Mouse (Mus musculus) cerebellum, adult 8-10 months (tissue): Measurements from ENCODE around the gene Ets1.

Experiments used
- DNase-seq: peaks from one replicate; pipeline ENCODE4 v3.0.0; 2022

Ets1 gene

DNA sequence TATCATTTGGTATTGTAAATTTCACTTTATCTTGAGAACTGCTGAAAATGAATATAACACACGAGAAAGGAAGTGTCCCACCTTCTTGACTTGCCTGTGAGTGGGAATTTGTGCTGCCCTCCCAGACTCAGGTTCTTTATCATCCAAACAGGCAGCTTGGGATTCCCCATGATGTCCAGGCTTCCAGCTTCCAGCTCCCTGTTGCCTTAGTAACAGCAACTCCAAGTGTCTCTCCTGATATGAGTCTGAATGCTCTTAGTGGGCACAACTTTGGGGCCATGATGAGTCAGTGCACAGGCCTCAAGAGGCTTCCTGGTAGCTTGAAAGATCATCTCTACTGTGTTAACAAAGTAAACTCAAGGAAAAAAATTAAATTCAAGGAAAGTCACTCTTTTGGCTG is 142.8 kb downstream of the Ets1 start:
- DNase-seq: no peak

DNA sequence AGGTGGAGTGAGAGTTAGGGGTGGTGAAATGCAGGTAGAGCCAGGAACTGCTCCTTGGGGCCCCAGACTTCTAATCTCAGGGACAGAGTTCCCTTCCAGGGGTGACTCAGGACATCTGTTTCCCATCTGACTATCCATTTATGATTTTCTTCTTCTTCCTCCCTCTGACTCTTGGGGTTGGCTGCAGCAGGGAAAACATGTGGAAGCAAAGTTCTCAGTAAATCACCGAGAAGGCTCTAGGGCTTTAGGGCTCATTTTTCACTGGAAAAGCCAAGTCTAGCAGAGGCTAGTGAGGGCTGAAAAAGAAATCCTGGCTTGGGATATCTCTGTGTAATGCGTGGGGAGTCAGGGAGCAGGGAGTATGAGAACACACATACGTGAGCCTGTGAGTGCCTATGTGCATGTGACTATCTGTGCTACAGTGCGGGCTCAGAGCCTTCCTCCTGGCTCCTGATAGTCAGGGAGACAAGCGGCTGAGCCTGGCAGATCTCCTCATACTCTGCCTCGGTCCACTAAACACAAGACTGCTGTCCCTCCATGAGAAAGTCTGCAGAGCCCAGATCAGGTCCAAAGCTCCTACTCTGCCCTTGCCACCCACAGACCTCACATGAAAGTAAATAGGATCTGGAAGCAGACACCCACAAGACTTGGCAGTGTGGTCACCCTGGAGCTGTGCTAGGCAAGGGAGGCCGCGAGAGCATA is 146.5 kb downstream of the Ets1 start:
- no peak for DNase-seq

DNA sequence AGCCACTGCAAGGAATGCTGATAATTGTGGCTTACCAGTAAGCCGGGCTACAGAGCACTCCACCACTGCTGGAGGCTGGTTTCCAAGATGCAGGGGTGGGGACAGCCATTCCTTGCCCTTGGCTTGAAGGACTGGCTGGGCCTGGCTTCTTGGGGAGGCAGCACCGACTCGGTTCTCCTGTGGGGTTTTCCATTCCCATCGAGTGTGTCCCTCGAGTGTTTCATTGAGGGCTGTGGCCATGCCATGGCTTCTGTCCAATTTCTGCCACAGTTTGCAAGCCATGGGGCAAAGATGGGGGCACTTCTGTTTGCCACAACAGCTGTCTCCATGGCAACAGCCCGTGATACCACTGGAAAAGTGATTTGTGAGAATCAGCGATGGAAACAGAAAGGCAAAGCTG is 151.1 kb downstream of the Ets1 start:
- no peak for DNase-seq

DNA sequence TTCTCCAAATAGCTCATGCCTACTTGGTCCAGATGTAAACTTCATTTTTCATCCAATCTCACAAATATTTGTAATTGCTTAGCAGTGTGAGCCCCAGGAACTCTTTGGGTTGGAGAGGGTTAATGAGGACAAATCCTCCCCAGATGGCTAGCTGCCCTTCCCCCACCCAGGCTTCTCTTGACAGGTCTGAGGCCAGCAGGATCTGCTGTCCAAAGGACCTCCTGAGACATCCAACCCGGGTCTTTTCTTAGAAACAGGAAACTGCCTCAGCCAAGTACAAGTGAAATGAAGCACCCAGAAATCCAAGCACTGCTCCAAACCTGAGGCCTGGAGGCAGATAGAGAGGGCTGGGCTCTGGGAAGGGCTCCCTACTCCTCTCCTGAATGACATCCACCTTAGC is 151.6 kb downstream of the Ets1 start:
- DNase-seq: no peak

DNA sequence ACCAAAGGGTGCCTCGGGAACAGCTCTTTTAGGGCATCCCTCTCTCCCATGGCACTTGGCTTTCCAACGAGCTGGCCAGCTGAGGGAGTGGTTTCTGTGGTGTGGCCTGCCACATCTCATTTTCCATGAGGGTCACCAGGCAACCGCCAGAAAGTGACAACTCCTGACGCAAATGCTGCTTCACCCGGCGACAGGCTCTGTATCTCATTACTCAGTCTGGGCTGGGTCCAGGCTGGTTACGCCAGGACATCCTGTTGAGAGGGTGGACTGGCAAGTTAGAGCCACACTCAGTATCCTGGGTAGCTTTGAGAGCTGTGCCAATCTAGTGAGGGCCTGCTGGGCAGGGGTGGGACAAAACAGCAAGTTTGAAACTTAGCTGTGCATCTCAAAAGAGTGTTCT is 153.3 kb downstream of the Ets1 start:
- no peak for DNase-seq

DNA sequence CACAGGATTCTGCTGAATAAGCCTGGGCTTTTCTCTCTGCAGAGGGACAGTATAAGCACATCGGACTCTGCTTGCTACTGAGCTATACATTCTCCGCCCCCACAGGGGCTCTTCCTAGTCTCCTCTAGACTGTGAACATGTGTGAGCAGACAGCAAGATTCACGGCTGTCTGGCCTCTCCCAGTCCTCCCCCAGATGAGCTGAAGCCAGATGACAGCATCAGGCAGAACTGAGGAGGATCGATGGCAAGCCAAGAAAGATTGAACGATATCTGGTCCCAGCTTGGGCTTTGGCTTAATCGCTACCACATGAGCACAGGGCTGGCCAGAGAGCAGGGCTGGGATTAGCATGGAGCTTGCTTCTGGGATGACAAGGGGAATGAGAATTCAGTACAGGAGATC is 155.7 kb downstream of the Ets1 start:
- no peak for DNase-seq

DNA sequence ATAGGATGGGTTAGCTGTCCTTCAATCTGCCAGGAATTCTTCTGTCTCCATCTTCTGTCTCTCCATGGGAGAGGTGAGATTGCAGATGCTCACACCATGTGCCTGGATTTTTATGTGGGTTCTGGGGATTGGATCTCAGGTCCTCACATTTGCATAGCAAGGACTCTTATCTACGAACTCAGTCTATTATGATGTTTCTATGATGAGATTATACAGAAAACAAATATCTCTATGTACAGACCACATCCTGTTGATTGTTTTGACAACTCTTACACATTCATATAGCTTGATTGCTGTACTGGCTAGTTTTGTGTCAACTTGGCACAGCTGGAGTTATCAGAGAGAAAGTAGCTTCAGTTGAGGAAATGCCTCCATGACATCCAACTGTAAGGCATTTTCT is 162.2 kb downstream of the Ets1 start:
- no peak for DNase-seq

DNA sequence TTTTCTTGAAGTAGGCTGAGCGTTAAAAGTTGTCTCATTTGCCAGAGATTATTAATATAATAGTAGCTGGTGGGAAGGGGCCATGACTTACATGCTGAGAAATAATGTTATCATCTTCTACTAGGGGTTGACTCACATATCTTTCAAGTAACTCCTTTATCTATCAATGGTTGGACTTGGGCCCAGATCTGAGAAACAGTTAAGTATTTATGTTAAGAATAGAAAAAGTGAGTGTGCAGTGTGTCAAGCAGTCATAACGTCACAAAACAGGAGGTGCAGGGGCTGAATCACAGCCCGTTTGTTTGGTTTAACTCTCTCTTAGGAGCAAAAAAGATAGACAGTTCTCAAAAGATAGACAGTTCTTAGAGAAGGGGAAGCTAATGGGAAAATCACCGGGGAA is 170.1 kb downstream of the Ets1 start:
- no peak for DNase-seq
